In the genomic region with DNA sequence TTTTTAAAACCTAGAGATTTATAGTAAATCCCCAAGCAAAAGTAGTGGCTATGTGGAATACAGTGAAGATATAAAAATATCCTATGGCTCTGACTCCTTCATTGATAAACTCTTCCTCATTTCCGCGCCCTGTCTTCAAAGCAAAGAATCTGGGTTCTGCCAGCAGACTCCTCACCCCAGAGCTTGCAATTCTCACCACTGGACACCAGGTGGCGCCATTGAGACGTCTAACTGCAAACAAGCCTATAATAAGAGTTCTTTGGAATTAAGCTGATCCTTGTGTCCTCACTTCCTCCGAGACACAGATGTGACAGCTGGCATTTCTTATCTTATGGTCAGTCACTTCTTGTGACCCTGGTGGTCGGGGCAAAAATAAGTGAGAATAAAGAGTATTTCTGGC, we compare ENCODE assay signal across 8 mouse cellular contexts.
A peak's percentile ranks its signal among the peaks of the same experiment; 100 is the strongest.
DNase-seq lines count a peak whose midpoint lies in the region; ATAC-seq and TF ChIP-seq lines count a peak whose summit lies in the region.
"Had no signal": no experiment of that assay in that cellular context is flagged by ENCODE, and none has a peak within 500 bp of the region (broad histone marks: within the 10 kb centered on the region; RNA-seq: fewer than 3 reads in every experiment).

No protein-coding gene starts in this region.

- H3K4me3 ChIP-seq in lung, embryonic 14.5 days (ENCODE audit: low read depth, low read length), result no peak overlapping the region

- TF ChIP-seq CTCF in lung, embryonic 14.5 days (IDR thresholded peaks at IDR 0.05; ENCODE audit: low read depth), result peak; percentile 84

- ATAC-seq in CD4-positive, CD25-positive, alpha-beta regulatory T cell, adult 4 months, result peak; percentile 71
- ATAC-seq in lung, embryonic 14.5 days (ENCODE audit: insufficient read depth), result no peak

- no peak overlapping the region for H3K9ac ChIP-seq in lung, embryonic 14.5 days

- DNase-seq in NIH3T3 (ENCODE audit: low read depth), result peak; percentile 82
- peak; percentile 62 for DNase-seq in cerebellum, adult 9-10 months
- peak; percentile 61 to 78 for DNase-seq in frontal cortex, postnatal 25 days (ENCODE audit: low spot score in 2 of 2)
- peak; percentile 14 for DNase-seq in large intestine, adult 2 months (ENCODE audit: low read depth, low spot score)
- peak; percentile 89 for DNase-seq in lung, embryonic 14.5 days
- DNase-seq in right cerebral cortex, postnatal 36 days (ENCODE audit: low spot score in 2 of 2), result peak; percentile 52 to 53

- no peak overlapping the region for H3K27ac ChIP-seq in lung, embryonic 14.5 days (ENCODE audit: low read depth)
- H3K27ac ChIP-seq: macrophage had no signal

- 25% methylated on average over 6 of the region's 6 CpGs for WGBS in large intestine, adult 2 months
- 16% methylated on average over 6 of the region's 6 CpGs for WGBS in lung, embryonic 14.5 days

- no peak overlapping the region for H3K4me2 ChIP-seq in lung, embryonic 14.5 days

- H3K27me3 ChIP-seq in lung, embryonic 14.5 days (ENCODE audit: insufficient read depth, low read length), result no peaks in the 10 kb centered on the region

- H3K4me1 ChIP-seq in lung, embryonic 14.5 days (ENCODE audit: insufficient read depth), result no peaks in the 10 kb centered on the region

- no peaks in the 10 kb centered on the region for H3K36me3 ChIP-seq in lung, embryonic 14.5 days (ENCODE audit: insufficient read depth)

- no peaks in the 10 kb centered on the region for H3K9me3 ChIP-seq in lung, embryonic 14.5 days (ENCODE audit: low read depth, low read length)

Comparison
In these comparisons a context has a peak if more than half of its experiments do, and no peak if none do; other contexts are left out.
1. DNase-seq: peak in every context shown above with its lines; median percentile 89 in lung, embryonic 14.5 days; 82 in NIH3T3; 70 in frontal cortex, postnatal 25 days; 62 in cerebellum, adult 9-10 months; 52 in right cerebral cortex, postnatal 36 days; 14 in large intestine, adult 2 months.